Mouse (Mus musculus) forebrain, embryonic 16.5 days (tissue): Measurements from ENCODE around the gene 3300002I08Rik. TPM values are rescaled to one million over a fixed set of nuclear protein-coding genes. Genes with fewer than 3 reads are reported as not detected.
"Not testable (repeated sequence)": the region's sequence is repeated elsewhere in the genome, so short reads cannot be mapped to it uniquely, and the experiment has no call there.

Experiments
- ATAC-seq: fragments of 200-750 bp; cut with Nextera tagmentation; 2 replicates; pipeline ENCODE4 v1.8.0; 2017; ENCODE audit warnings: mild to moderate bottlenecking, moderate library complexity
- H3K27ac ChIP-seq: fragments of 300-500 bp; sonication (generic); 2 replicates; pipeline ENCODE4 v1.5.1; 2014; ENCODE audit warnings: low read length, control low read depth
- H3K27me3 ChIP-seq: fragments of 300-500 bp; sonication (generic); replicated peaks from 2 replicates; pipeline ENCODE4 v1.6.1; 2014; ENCODE audit warnings: low read length; ENCODE audit not compliant: control insufficient read depth, insufficient read depth
- H3K36me3 ChIP-seq: fragments of 300-500 bp; sonication (generic); 2 replicates; pipeline ENCODE4 v1.6.1; 2014; ENCODE audit not compliant: control insufficient read depth, insufficient read depth
- H3K4me1 ChIP-seq: fragments of 300-500 bp; sonication (generic); replicated peaks from 2 replicates; pipeline ENCODE4 v1.6.1; 2014; ENCODE audit warnings: low read length; ENCODE audit not compliant: control insufficient read depth, insufficient read depth
- H3K4me2 ChIP-seq: fragments of 300-500 bp; sonication (generic); 2 replicates; pipeline ENCODE4 v1.6.1; 2014; ENCODE audit warnings: mild to moderate bottlenecking, low read length, control low read depth
- H3K4me3 ChIP-seq: fragments of 300-500 bp; sonication (generic); replicated peaks from 2 replicates; pipeline ENCODE4 v1.5.1; 2014; ENCODE audit warnings: mild to moderate bottlenecking, low read length, control low read depth
- H3K9ac ChIP-seq: fragments of 300-500 bp; sonication (generic); replicated peaks from 2 replicates; pipeline ENCODE4 v1.6.1; 2014; ENCODE audit warnings: low read depth, low read length, control low read depth
- H3K9me3 ChIP-seq: fragments of 300-500 bp; sonication (generic); 2 replicates; pipeline ENCODE4 v1.6.1; 2016; ENCODE audit warnings: low read length; ENCODE audit not compliant: control insufficient read depth
- WGBS: fragments of 180-500 bp; shearing (Covaris S2); extraction: QIAGEN DNeasy Blood & Tissue Kit; methylation state at CpG from one replicate; pipeline ENCODE4 v1.1.7; 2014; 5-methylcytosine and 5-hydroxymethylcytosine counted together
- polyA plus RNA-seq: library from polyadenylated mRNA; unstranded; fragments of >200 nt; fragmentation: Nextera tagmentation; extraction: Ambion mirVana; gene quantifications from 2 replicates; pipeline ENCODE4 v1.2.1, GENCODE M21; 2015

The 3300002I08Rik gene
- polyA plus RNA-seq = 16.0 and 17.0 TPM in 2 replicates

DNA sequence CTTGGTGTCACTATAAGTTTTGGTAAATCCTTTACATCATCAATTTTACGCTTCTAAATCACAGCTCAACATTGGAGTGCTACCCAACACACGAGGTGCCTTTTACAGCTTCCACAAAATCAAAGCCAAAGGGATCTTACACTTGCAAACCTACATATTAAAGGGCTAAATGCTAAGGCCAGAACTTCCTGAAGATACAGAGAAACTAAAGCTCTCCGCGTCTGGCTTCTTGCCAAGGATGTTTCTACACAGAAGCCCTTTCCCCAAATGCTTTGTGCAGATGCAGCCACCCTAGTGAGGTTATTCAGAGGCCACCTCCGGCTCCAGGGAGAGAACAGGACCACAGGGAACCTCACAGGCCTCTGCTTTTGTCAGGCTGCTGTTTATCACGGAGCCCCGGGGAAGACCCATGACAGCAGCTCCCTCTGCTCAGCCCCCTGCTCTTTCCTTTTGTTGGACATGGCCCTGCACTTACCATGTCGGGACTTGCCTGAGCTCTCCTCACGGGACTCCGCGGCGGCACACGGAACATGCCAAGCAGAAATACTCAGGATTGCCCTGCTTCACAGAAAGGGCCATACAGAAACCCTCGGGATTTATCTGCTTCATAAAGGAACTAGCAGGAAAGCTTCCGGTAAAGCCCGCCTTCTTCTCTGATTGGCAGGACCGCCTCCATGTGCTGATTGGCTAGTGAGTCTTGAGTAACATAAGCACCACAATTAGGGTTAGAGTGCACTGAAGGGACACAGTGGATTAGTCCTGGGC is at the start of gene 3300002I08Rik:
Gene 3300002I08Rik (minus strand): TSS at position 653 of the 765 bp plus-strand sequence.
- H3K9me3 ChIP-seq, H3K27me3 ChIP-seq, H3K4me1 ChIP-seq, H3K36me3 ChIP-seq: not testable (repeated sequence)
- WGBS = 1% methylated on average over 16 of the region's 17 CpGs
- peak; percentile 99 for ATAC-seq
- peak within 1 kb of the TSS; percentile 66 for H3K4me3 ChIP-seq
- H3K9ac ChIP-seq = peak within 1 kb of the TSS; percentile 81
- H3K4me2 ChIP-seq = peak within 1 kb of the TSS; percentile 62
- peak within 1 kb of the TSS; percentile 91 for H3K27ac ChIP-seq

- not testable (repeated sequence) for H3K27me3 ChIP-seq, ATAC-seq, H3K9ac ChIP-seq, H3K27ac ChIP-seq, H3K4me3 ChIP-seq, H3K4me2 ChIP-seq, H3K9me3 ChIP-seq, H3K36me3 ChIP-seq, H3K4me1 ChIP-seq
- WGBS = 89% methylated on average over 17 of the region's 17 CpGs
Observed at GRCm38 (mm10) chr2:150412146-150412545, 49.6 kb upstream of the 3300002I08Rik start.

DNA sequence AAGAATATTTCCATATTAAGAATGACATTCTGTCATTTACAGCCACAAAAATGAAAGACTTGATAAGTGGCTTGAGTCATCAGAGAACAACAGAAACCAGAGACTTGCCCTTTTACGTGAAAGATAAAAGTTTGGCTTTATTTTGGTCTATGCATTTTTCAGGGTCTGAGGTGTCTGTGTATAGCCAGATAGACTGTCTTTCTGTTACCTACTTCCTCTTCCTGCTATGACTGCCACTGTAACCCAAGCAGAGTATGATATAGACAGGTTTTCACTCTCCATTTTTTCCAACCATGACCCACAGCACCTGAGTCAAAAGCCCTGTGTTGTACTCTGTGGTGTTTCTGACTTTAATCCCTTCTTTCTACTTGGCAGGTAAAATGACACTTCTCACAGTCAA is 27.6 kb upstream of the 3300002I08Rik start:
- ATAC-seq = no peak

DNA sequence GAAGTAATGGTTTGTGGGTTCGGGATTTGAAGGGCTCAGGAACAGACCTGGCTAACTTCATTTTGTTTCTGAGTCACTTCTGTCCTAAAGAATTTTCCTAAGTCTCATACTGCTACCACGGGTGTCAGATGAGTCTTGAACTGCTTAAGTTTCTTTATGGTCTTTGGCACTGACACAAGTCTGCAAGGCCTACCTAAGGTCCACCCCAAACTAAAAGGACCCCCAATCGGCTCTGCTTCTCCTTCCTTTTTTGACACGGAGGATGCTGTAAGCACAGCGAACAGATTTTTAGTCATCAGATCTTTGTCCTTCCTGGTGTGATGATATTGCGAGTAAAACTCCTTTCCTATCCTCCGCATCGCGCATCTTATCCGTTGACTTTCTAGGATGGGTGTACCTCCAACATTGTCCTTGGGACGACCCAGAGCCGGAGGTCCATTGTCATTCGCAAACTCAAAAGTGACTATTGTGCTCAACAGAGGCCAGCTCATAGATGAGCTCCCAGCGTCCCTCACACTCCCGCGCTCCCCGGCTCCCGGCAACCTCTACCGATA is 23.1 kb upstream of the 3300002I08Rik start:
- 94% methylated on average over 15 of the region's 19 CpGs for WGBS
- H3K4me3 ChIP-seq, H3K4me2 ChIP-seq, ATAC-seq, H3K27ac ChIP-seq, H3K36me3 ChIP-seq, H3K9ac ChIP-seq, H3K9me3 ChIP-seq, H3K4me1 ChIP-seq, H3K27me3 ChIP-seq: not testable (repeated sequence)

More for the DNA sequence above, 27.6 kb upstream of the 3300002I08Rik start:
- no peaks in the 10 kb centered on the region for H3K27me3 ChIP-seq
- H3K4me3 ChIP-seq = no peak overlapping the region
- no peaks in the 10 kb centered on the region for H3K4me1 ChIP-seq
- no peaks in the 10 kb centered on the region for H3K9me3 ChIP-seq
- 97% methylated on average over 1 of the region's 1 CpGs for WGBS
- H3K36me3 ChIP-seq = no peaks in the 10 kb centered on the region
- H3K4me2 ChIP-seq = no peak overlapping the region
- no peak overlapping the region for H3K9ac ChIP-seq
- H3K27ac ChIP-seq = no peak overlapping the region

- H3K36me3 ChIP-seq = no peaks in the 10 kb centered on the region
- peaks cover 3% of the 10 kb centered on the region for H3K4me1 ChIP-seq
- H3K4me2 ChIP-seq = peak overlapping the region; percentile 62
- peak overlapping the region; percentile 66 for H3K4me3 ChIP-seq
- WGBS = 10% methylated on average over 4 of the region's 4 CpGs
- H3K9ac ChIP-seq = peak overlapping the region; percentile 81
- H3K27me3 ChIP-seq = no peaks in the 10 kb centered on the region
- ATAC-seq = peak; percentile 45
- no peak overlapping the region for H3K27ac ChIP-seq
- H3K9me3 ChIP-seq = no peaks in the 10 kb centered on the region; the same call in 1 of the 2 replicates
Observed at GRCm38 (mm10) chr2:150362878-150363229, 289 bp upstream of the 3300002I08Rik start.

DNA sequence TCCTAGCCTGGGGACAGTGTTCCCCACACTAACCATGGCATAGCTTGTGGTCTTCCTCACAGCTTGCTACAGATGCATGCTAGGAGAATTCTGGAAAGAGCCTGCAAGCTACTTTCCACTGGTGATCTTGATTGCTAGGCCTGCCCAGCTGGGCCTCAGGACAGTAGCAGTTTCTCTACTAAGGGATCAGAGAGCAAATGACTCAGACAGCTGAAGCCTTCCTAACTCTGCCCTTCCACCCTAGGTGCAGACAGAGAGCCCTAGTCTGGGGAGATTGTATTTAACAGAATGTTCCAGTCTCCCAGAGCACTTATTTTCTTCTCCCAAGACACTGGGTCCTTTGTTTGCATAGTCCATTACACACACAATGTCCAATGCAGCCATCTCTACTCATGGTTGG is 5.4 kb downstream of the 3300002I08Rik start:
- not testable (repeated sequence) for H3K27me3 ChIP-seq, H3K9me3 ChIP-seq, H3K4me1 ChIP-seq, ATAC-seq, H3K36me3 ChIP-seq, H3K4me2 ChIP-seq, H3K9ac ChIP-seq, H3K27ac ChIP-seq, H3K4me3 ChIP-seq

GRCm38 (mm10) chr2:150323402-150323801 is 39.2 kb downstream of the 3300002I08Rik start, which contains the start of gene Gm10130:
TSS of gene Gm10130 (plus strand) at chr2:150323702.
- WGBS = 92% methylated on average over 5 of the region's 5 CpGs
- no peaks in the 10 kb centered on the region for H3K4me1 ChIP-seq
- H3K4me3 ChIP-seq = no peak within 1 kb of the TSS
- no peaks in the 10 kb centered on the region for H3K27me3 ChIP-seq
- no peak for ATAC-seq
- no peak within 1 kb of the TSS for H3K27ac ChIP-seq
- H3K36me3 ChIP-seq = peaks cover 12% of the 10 kb centered on the region
- H3K9me3 ChIP-seq = peaks cover 21% of the 10 kb centered on the region
- H3K4me2 ChIP-seq = no peak within 1 kb of the TSS
- H3K9ac ChIP-seq = no peak within 1 kb of the TSS

DNA sequence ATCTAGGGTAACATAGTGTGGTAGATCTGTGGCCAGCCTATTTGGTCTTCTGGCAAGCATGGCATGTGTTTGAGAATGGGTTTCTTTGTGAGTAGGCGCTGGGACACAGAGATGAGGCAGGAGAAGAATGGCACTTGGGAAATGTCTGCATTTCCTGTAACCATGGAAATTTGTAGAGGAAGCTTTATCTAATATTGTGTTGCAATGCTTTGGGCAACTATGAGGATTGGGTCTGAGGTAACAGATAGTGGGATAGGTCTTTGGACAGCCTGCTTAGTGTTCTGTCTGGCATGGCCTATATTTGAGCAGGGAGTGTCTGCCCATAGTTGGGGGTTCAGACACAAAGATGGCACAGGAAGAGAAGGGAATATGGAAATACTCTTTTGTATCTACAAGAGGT is 43.6 kb downstream of the 3300002I08Rik start:
- Histone ChIP-seq H3K9ac (no peak overlapping the region), H3K27ac (no peak overlapping the region), H3K9me3 (peaks cover 29% of the 10 kb centered on the region), H3K36me3 (peaks cover 4% of the 10 kb centered on the region), H3K4me1 (no peaks in the 10 kb centered on the region), H3K4me3 (no peak overlapping the region), H3K27me3 (no peaks in the 10 kb centered on the region), H3K4me2 (no peak overlapping the region)
- ATAC-seq = no peak
- WGBS = 97% methylated on average over 1 of the region's 1 CpGs

GRCm38 (mm10) chr2:150316140-150316539 is 46.4 kb downstream of the 3300002I08Rik start:
- no peaks in the 10 kb centered on the region for H3K4me1 ChIP-seq
- no peaks in the 10 kb centered on the region; the same call in 1 of the 2 replicates for H3K36me3 ChIP-seq
- H3K9ac ChIP-seq = no peak overlapping the region
- H3K27me3 ChIP-seq = no peaks in the 10 kb centered on the region
- H3K9me3 ChIP-seq = peaks cover 17% of the 10 kb centered on the region
- no peak overlapping the region for H3K27ac ChIP-seq
- no peak for ATAC-seq
- no peak overlapping the region for H3K4me2 ChIP-seq
- H3K4me3 ChIP-seq = no peak overlapping the region
